ENCODE assay signal across 7 mouse cellular contexts in the genomic region with DNA sequence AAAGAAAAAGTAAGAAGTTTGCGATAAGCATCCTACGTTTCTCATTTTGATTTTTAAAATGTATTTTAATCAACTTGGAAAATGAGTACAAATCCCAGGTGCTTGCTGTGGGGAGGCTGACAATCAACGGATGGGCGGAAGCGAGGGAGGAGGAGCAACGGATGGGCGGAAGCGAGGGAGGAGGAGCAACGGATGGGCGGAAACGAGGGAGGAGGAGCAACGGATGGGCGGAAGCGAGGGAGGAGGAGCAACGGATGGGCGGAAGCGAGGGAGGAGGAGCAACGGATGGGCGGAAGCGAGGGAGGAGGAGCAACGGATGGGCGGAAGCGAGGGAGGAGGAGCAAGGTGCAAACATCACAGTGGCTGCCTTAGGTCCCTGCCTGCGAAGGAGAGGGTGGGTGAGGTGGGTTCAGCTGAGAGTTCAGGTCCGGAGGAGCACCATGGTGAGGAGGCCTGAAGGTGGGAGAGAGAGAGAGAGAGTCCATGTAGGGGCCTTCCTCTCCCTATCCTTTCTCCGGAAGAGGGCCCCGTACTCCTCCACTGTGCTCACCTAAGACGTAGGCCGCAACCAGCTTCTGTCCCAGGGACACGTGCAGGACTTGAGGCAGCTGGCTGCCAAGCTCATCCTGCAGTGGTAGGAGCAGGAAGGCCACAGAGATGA. TPM values are rescaled to one million over a fixed set of nuclear protein-coding genes. Genes with fewer than 3 reads are reported as not detected.
DNase-seq lines count a peak whose midpoint lies in the region; ATAC-seq and TF ChIP-seq lines count a peak whose summit lies in the region.

No protein-coding gene starts in this region.

- H3K27me3 ChIP-seq in spleen, adult 2 months (ENCODE audit: control insufficient read depth, insufficient read depth, low read length): no peaks in the 10 kb centered on the region
- no peaks in the 10 kb centered on the region for H3K27me3 ChIP-seq in forebrain, embryonic 16.5 days (replicated peaks; ENCODE audit: control insufficient read depth, insufficient read depth, low read length)
- no peaks in the 10 kb centered on the region for H3K27me3 ChIP-seq in liver, embryonic 15.5 days
- H3K27me3 ChIP-seq in stomach, embryonic 14.5 days (ENCODE audit: control insufficient read depth, insufficient read depth, low read length): no peaks in the 10 kb centered on the region

- peak overlapping the region; percentile 54 for H3K4me3 ChIP-seq in spleen, adult 2 months (ENCODE audit: extremely low read depth, insufficient read depth, insufficient read length)
- no peak overlapping the region for H3K4me3 ChIP-seq in forebrain, embryonic 16.5 days (replicated peaks; ENCODE audit: low read length)
- H3K4me3 ChIP-seq in liver, embryonic 15.5 days (replicated peaks): peak overlapping the region; percentile 29
- no peak overlapping the region for H3K4me3 ChIP-seq in stomach, embryonic 14.5 days (ENCODE audit: low read depth, low read length)

- no peaks in the 10 kb centered on the region for H3K9me3 ChIP-seq in forebrain, embryonic 16.5 days (ENCODE audit: control insufficient read depth, low read length)
- H3K9me3 ChIP-seq in liver, embryonic 15.5 days (replicated peaks): no peaks in the 10 kb centered on the region
- H3K9me3 ChIP-seq in stomach, embryonic 14.5 days (ENCODE audit: control insufficient read depth, low read depth, low read length): no peaks in the 10 kb centered on the region

- peaks cover 12% of the 10 kb centered on the region; the same call in 1 of the 2 replicates for H3K4me1 ChIP-seq in spleen, adult 2 months (ENCODE audit: control insufficient read depth, insufficient read depth, insufficient read length)
- H3K4me1 ChIP-seq in forebrain, embryonic 16.5 days (replicated peaks; ENCODE audit: control insufficient read depth, insufficient read depth, low read length): peaks cover 17% of the 10 kb centered on the region
- peaks cover 43% of the 10 kb centered on the region for H3K4me1 ChIP-seq in liver, embryonic 15.5 days (replicated peaks)
- peaks cover 10% of the 10 kb centered on the region; the same call in 1 of the 2 replicates for H3K4me1 ChIP-seq in stomach, embryonic 14.5 days (ENCODE audit: control insufficient read depth, insufficient read depth, low read length)

- 0 out of 2 replicates have a peak overlapping the region, but pooled peaks have one; percentile 8 for H3K9ac ChIP-seq in forebrain, embryonic 16.5 days (replicated peaks; ENCODE audit: low read depth, low read length)
- no peak overlapping the region for H3K9ac ChIP-seq in liver, embryonic 15.5 days
- no peak overlapping the region for H3K9ac ChIP-seq in stomach, embryonic 14.5 days (replicated peaks; ENCODE audit: low read depth, low read length)

- TF ChIP-seq POLR2A in spleen, adult 2 months (IDR thresholded peaks at IDR 0.05; ENCODE audit: low read depth, low read length): no peak; the same call in 1 of the 2 replicates

- ATAC-seq in forebrain, embryonic 16.5 days: no peak
- no peak for ATAC-seq in liver, embryonic 15.5 days (ENCODE audit: insufficient read depth)
- no peak for ATAC-seq in stomach, embryonic 14.5 days (ENCODE audit: insufficient number of reproducible peaks, insufficient read depth, low FRiP score, low read depth)

- peak overlapping the region; percentile 55 for H3K27ac ChIP-seq in spleen, adult 2 months (ENCODE audit: insufficient read depth, low read length)
- no peak overlapping the region for H3K27ac ChIP-seq in forebrain, embryonic 16.5 days (ENCODE audit: low read length)
- H3K27ac ChIP-seq in liver, embryonic 15.5 days (replicated peaks): peak overlapping the region; percentile 65
- peak overlapping the region; percentile 22; the same call in 1 of the 2 replicates for H3K27ac ChIP-seq in stomach, embryonic 14.5 days (ENCODE audit: low read length)

- TF ChIP-seq CTCF in spleen, adult 2 months (IDR thresholded peaks at IDR 0.05; ENCODE audit: extremely low read depth, insufficient read depth, insufficient read length, insufficient replicate concordance): no peak

- WGBS in spleen, adult 2 months: 29% methylated on average over 30 of the region's 30 CpGs
- WGBS in forebrain, embryonic 16.5 days: 36% methylated on average over 28 of the region's 30 CpGs
- 26% methylated on average over 30 of the region's 30 CpGs for WGBS in liver, embryonic 15.5 days (ENCODE audit: insufficient replicate concordance)
- 30% methylated on average over 27 of the region's 30 CpGs for WGBS in stomach, embryonic 14.5 days

- peak; percentile 40 to 67 for DNase-seq in spleen, adult 2 months (ENCODE audit: low read depth in 1 of 2, low spot score in 2 of 2)
- DNase-seq in spleen, postnatal 14 days (ENCODE audit: low spot score in 2 of 2): no peak
- DNase-seq in ovary, postnatal 14 days (ENCODE audit: low spot score): no peak
- no peak for DNase-seq in right cerebral cortex, postnatal 25 days

- H3K4me2 ChIP-seq in forebrain, embryonic 16.5 days (ENCODE audit: low read length): peak overlapping the region; percentile 13; the same call in 1 of the 2 replicates
- peak overlapping the region; percentile 56 for H3K4me2 ChIP-seq in liver, embryonic 15.5 days
- H3K4me2 ChIP-seq in stomach, embryonic 14.5 days (replicated peaks; ENCODE audit: low read depth, low read length): peak overlapping the region; percentile 29; the same call in 1 of the 2 replicates

- no peaks in the 10 kb centered on the region for H3K36me3 ChIP-seq in spleen, adult 2 months (ENCODE audit: control insufficient read depth, insufficient read depth, low read length)
- no peaks in the 10 kb centered on the region for H3K36me3 ChIP-seq in forebrain, embryonic 16.5 days (ENCODE audit: control insufficient read depth, insufficient read depth)
- H3K36me3 ChIP-seq in liver, embryonic 15.5 days (replicated peaks): peaks cover 5% of the 10 kb centered on the region; the same call in 1 of the 2 replicates
- H3K36me3 ChIP-seq in stomach, embryonic 14.5 days (ENCODE audit: control insufficient read depth, insufficient read depth, low read length): 0 out of 2 replicates have a peak, but pooled peaks cover 2% of the 10 kb centered on the region

RNA-seq across cellular contexts. Expression of a gene that starts 4.1 kb away (rescaled TPM):
- polyA plus RNA-seq in spleen, adult 2 months (2012; rRNA removed): 90.3 and 131 TPM in 2 replicates
- 43.5 and 43.7 TPM in 2 replicates for polyA plus RNA-seq in forebrain, embryonic 16.5 days (2015; fragmentation: Nextera tagmentation; extraction: Ambion mirVana)
- 29.7 and 31.7 TPM in 2 replicates for polyA plus RNA-seq in liver, embryonic 15.5 days (2015; fragmentation: Nextera tagmentation; extraction: Ambion mirVana)
- polyA plus RNA-seq in stomach, embryonic 14.5 days (2014; fragmentation: Nextera tagmentation; extraction: Ambion mirVana): 32.3 and 34.2 TPM in 2 replicates

RNA-seq across cellular contexts. Expression of a gene that starts 16.9 kb away (rescaled TPM):
- 69.6 and 88.0 TPM in 2 replicates for polyA plus RNA-seq in spleen, adult 2 months (2012; rRNA removed)
- 10.6 and 18.3 TPM in 2 replicates for polyA plus RNA-seq in forebrain, embryonic 16.5 days (2015; fragmentation: Nextera tagmentation; extraction: Ambion mirVana)
- polyA plus RNA-seq in liver, embryonic 15.5 days (2015; fragmentation: Nextera tagmentation; extraction: Ambion mirVana): 16.6 and 17.4 TPM in 2 replicates
- 143 and 145 TPM in 2 replicates for polyA plus RNA-seq in stomach, embryonic 14.5 days (2014; fragmentation: Nextera tagmentation; extraction: Ambion mirVana)

RNA-seq across cellular contexts. Expression of a gene that starts 27.1 kb away (rescaled TPM):
- 12.2 and 12.9 TPM in 2 replicates for polyA plus RNA-seq in spleen, adult 2 months (2012; rRNA removed)
- 2.3 and 3.1 TPM in 2 replicates for polyA plus RNA-seq in forebrain, embryonic 16.5 days (2015; fragmentation: Nextera tagmentation; extraction: Ambion mirVana)
- 55.1 and 65.5 TPM in 2 replicates for polyA plus RNA-seq in liver, embryonic 15.5 days (2015; fragmentation: Nextera tagmentation; extraction: Ambion mirVana)
- 0.43 and 0.46 TPM in 2 replicates for polyA plus RNA-seq in stomach, embryonic 14.5 days (2014; fragmentation: Nextera tagmentation; extraction: Ambion mirVana)

RNA-seq across cellular contexts. Expression of a gene that starts 32.1 kb away (rescaled TPM):
- 0.25 and 0.26 TPM in 2 replicates for polyA plus RNA-seq in spleen, adult 2 months (2012; rRNA removed)
- polyA plus RNA-seq in forebrain, embryonic 16.5 days (2015; fragmentation: Nextera tagmentation; extraction: Ambion mirVana): 0.23 and 0.25 TPM in 2 replicates
- not detected in 2 replicates for polyA plus RNA-seq in liver, embryonic 15.5 days (2015; fragmentation: Nextera tagmentation; extraction: Ambion mirVana)
- 0.14 and 0.20 TPM in 2 replicates for polyA plus RNA-seq in stomach, embryonic 14.5 days (2014; fragmentation: Nextera tagmentation; extraction: Ambion mirVana)

RNA-seq across cellular contexts. Expression of a gene that starts 32.2 kb away (rescaled TPM):
- polyA plus RNA-seq in spleen, adult 2 months (2012; rRNA removed): 249 and 293 TPM in 2 replicates
- 19.1 and 19.3 TPM in 2 replicates for polyA plus RNA-seq in forebrain, embryonic 16.5 days (2015; fragmentation: Nextera tagmentation; extraction: Ambion mirVana)
- polyA plus RNA-seq in liver, embryonic 15.5 days (2015; fragmentation: Nextera tagmentation; extraction: Ambion mirVana): 25.7 and 26.4 TPM in 2 replicates
- polyA plus RNA-seq in stomach, embryonic 14.5 days (2014; fragmentation: Nextera tagmentation; extraction: Ambion mirVana): 37.1 and 39.2 TPM in 2 replicates

Comparison
In these comparisons a context has a peak if more than half of its experiments do, and no peak if none do; other contexts are left out.
1. DNase-seq: peak in spleen, adult 2 months (2 of 2); none in spleen, postnatal 14 days (0 of 2), ovary, postnatal 14 days (single experiment) and right cerebral cortex, postnatal 25 days (single experiment).
2. H3K4me3 ChIP-seq: peak in spleen, adult 2 months (single experiment) and liver, embryonic 15.5 days (single experiment); none in forebrain, embryonic 16.5 days (single experiment) and stomach, embryonic 14.5 days (single experiment).
3. Peak in every context shown above with its lines, with median percentiles within 50 percentile points of each other: H3K4me2 ChIP-seq.